Mouse (Mus musculus) MEL (cell line): ENCODE measurements around the gene Oxsr1. TPM values are rescaled to one million over a fixed set of nuclear protein-coding genes. Genes with fewer than 3 reads are reported as not detected.
"Not testable (repeated sequence)": the region's sequence is repeated elsewhere in the genome, so short reads cannot be mapped to it uniquely, and the experiment has no call there.

Experiments
- DNase-seq: peaks from one replicate; pipeline ENCODE4 v3.0.0; 2011; ENCODE audit warnings: low read depth, low spot score
- H3K27ac ChIP-seq: 2 replicates; pipeline ENCODE4 v1.5.1; 2012; ENCODE audit warnings: low read depth, mild to moderate bottlenecking, control low read depth, low read length, moderate library complexity; ENCODE audit not compliant: control insufficient read depth
- H3K27me3 ChIP-seq, 2 experiments: fragments of 150-350 bp in 1 of 2; sonication (generic) in 1 of 2; 2 replicates each; pipeline ENCODE4 v1.6.1; 2012; ENCODE audit warnings: low read length in 2 of 2, mild to moderate bottlenecking in 2 of 2, improper control_type of control experiment in 1 of 2, moderate library complexity in 1 of 2; ENCODE audit not compliant: insufficient read depth in 2 of 2, control insufficient read depth in 1 of 2
- H3K36me3 ChIP-seq, 2 experiments: 2 replicates each; pipeline ENCODE4 v1.6.1; 2012 to 2014; ENCODE audit warnings: low read length in 2 of 2, improper control_type of control experiment in 1 of 2, inconsistent platforms in 1 of 2, mild to moderate bottlenecking in 1 of 2; ENCODE audit not compliant: insufficient read depth in 2 of 2, control insufficient read depth in 1 of 2
- H3K4me1 ChIP-seq, 2 experiments: fragments of 150-350 bp in 1 of 2; sonication (generic) in 1 of 2; 2 replicates each; pipeline ENCODE4 v1.6.1; 2012; ENCODE audit warnings: low read length in 2 of 2, improper control_type of control experiment in 1 of 2, mild to moderate bottlenecking in 1 of 2; ENCODE audit not compliant: insufficient read depth in 2 of 2, control insufficient read depth in 1 of 2
- H3K4me3 ChIP-seq, 2 experiments: fragments of 150-350 bp in 1 of 2; sonication (generic) in 1 of 2; 2 replicates each; pipeline ENCODE4 v1.5.1; 2012; ENCODE audit warnings: low read depth in 2 of 2, low read length in 2 of 2, mild to moderate bottlenecking in 2 of 2, moderate library complexity in 2 of 2, control low read depth in 1 of 2, improper control_type of control experiment in 1 of 2; ENCODE audit not compliant: control insufficient read depth in 1 of 2, insufficient read depth in 1 of 2
- H3K79me2 ChIP-seq: 2 replicates; pipeline ENCODE4 v1.6.1; 2012; ENCODE audit warnings: mild to moderate bottlenecking, low read length, moderate library complexity; ENCODE audit not compliant: control insufficient read depth, poor library complexity, insufficient read depth
- H3K9ac ChIP-seq: 2 replicates; pipeline ENCODE4 v1.6.1; 2012; ENCODE audit warnings: low read depth, mild to moderate bottlenecking, control low read depth, low read length, moderate library complexity; ENCODE audit not compliant: control insufficient read depth, poor library complexity, severe bottlenecking
- H3K9me3 ChIP-seq: fragments of 150-350 bp; sonication (generic); replicated peaks from 2 replicates; pipeline ENCODE4 v1.6.1; 2012; ENCODE audit warnings: mild to moderate bottlenecking, low read length, improper control_type of control experiment, moderate library complexity; ENCODE audit not compliant: insufficient read depth
- CTCF ChIP-seq, 3 experiments: IDR thresholded peaks in 2 of 3; conservative IDR thresholded peaks in 1 of 3; 2 replicates each; pipeline ENCODE4 v1.5.1; 2011 to 2012; ENCODE audit warnings: low read length in 3 of 3, low read depth in 2 of 3, mild to moderate bottlenecking in 2 of 3, improper control_type of control experiment in 1 of 3, inconsistent platforms in 1 of 3, mixed read lengths in 1 of 3, moderate library complexity in 1 of 3; ENCODE audit not compliant: control insufficient read depth in 1 of 3, insufficient read depth in 1 of 3, poor library complexity in 1 of 3, severe bottlenecking in 1 of 3
- E2F4 ChIP-seq: IDR thresholded peaks from 2 replicates; pipeline ENCODE4 v1.6.1; 2011; ENCODE audit warnings: low read depth, low read length, improper control_type of control experiment, borderline replicate concordance
- GATA1 ChIP-seq: IDR thresholded peaks from 2 replicates; pipeline ENCODE4 v1.6.1; 2011; ENCODE audit warnings: low read depth, low read length, improper control_type of control experiment
- MXI1 ChIP-seq: IDR thresholded peaks from 2 replicates; pipeline ENCODE4 v1.6.1; 2011; ENCODE audit warnings: mild to moderate bottlenecking, low read depth, low read length, improper control_type of control experiment
- MYB ChIP-seq: IDR thresholded peaks from 2 replicates; pipeline ENCODE4 v1.6.1; 2011; ENCODE audit warnings: mild to moderate bottlenecking, low read depth, low read length, improper control_type of control experiment
- NRF1 ChIP-seq: IDR thresholded peaks from 2 replicates; pipeline ENCODE4 v1.6.1; 2014; ENCODE audit warnings: low read depth, mild to moderate bottlenecking, inconsistent platforms, low read length, improper control_type of control experiment, moderate library complexity; ENCODE audit not compliant: poor library complexity, insufficient read depth, severe bottlenecking
- RCOR1 ChIP-seq: IDR thresholded peaks from 2 replicates; pipeline ENCODE4 v1.6.1; 2012; ENCODE audit warnings: low read depth, mild to moderate bottlenecking, inconsistent platforms, low read length, improper control_type of control experiment
- SIN3A ChIP-seq: IDR thresholded peaks from 2 replicates; pipeline ENCODE4 v1.6.1; 2012; ENCODE audit warnings: low read length, improper control_type of control experiment, inconsistent platforms
- USF1 ChIP-seq: IDR thresholded peaks from 2 replicates; pipeline ENCODE4 v1.6.1; 2014; ENCODE audit warnings: low read depth, mild to moderate bottlenecking, inconsistent platforms, low read length, improper control_type of control experiment, moderate library complexity
- USF2 ChIP-seq, 2 experiments: IDR thresholded peaks; 2 replicates each; pipeline ENCODE4 v1.6.1; 2011 to 2012; ENCODE audit warnings: improper control_type of control experiment in 2 of 2, low read length in 2 of 2, borderline replicate concordance in 1 of 2, inconsistent platforms in 1 of 2, low read depth in 1 of 2, mild to moderate bottlenecking in 1 of 2; ENCODE audit not compliant: insufficient read depth in 1 of 2
- polyA plus RNA-seq, 2 experiments: library from polyadenylated mRNA; stranded (reverse) in 1 of 2; unstranded in 1 of 2; fragments of >175 nt in 1 of 2; fragments of >200 nt in 1 of 2; gene quantifications; 2 replicates each; pipeline versions ENCODE4 v1.2.1 to v1.2.4; 2012; ENCODE audit warnings: low replicate concordance in 2 of 2, low read depth in 1 of 2; ENCODE audit not compliant: insufficient read length in 2 of 2, insufficient read depth in 1 of 2, missing spikeins in 1 of 2
- total RNA-seq: library from RNA; depleted of rRNA; stranded (reverse); fragments of 300-350 nt; gene quantifications from 2 replicates; pipeline ENCODE4 v1.2.3, GENCODE M21; 2012

Gene Oxsr1
- total and polyA plus RNA-seq, 3 experiments, result 25.6 to 304 (median 37.6) TPM

- not testable (repeated sequence) for H3K9me3 ChIP-seq, H3K27me3 ChIP-seq, H3K79me2 ChIP-seq, DNase-seq, H3K9ac ChIP-seq, H3K36me3 ChIP-seq, H3K4me1 ChIP-seq, H3K27ac ChIP-seq, H3K4me3 ChIP-seq
- TF ChIP-seq CTCF (IDR thresholded peaks at IDR 0.05 in 2 of 3, conservative IDR thresholded peaks at IDR 0.05 in 1 of 3; ENCODE audit: control insufficient read depth in 1 of 3, insufficient read depth in 1 of 3, low read depth in 2 of 3, low read length in 3 of 3, poor library complexity in 1 of 3, severe bottlenecking in 1 of 3), result peak in 1 of 3 experiments; percentile 19; a peak in 2 of 6 replicates
- TF ChIP-seq, all 39 proteins: peak for 1; not testable (repeated sequence) for 38
These were observed 48.5 kb upstream of the Oxsr1 start for GRCm38 (mm10) chr9:119370770-119371169.

GRCm38 (mm10) chr9:119368367-119368766 is 46.1 kb upstream of the Oxsr1 start:
- H3K27me3 ChIP-seq, result no peaks in the 10 kb centered on the region
- no peak for DNase-seq
- H3K4me1 ChIP-seq, result peaks cover 6 to 17% of the 10 kb centered on the region in 2 experiments
- no peak overlapping the region for H3K9ac ChIP-seq
- H3K79me2 ChIP-seq, result no peaks in the 10 kb centered on the region
- H3K27ac ChIP-seq, result no peak overlapping the region
- H3K9me3 ChIP-seq, result no peaks in the 10 kb centered on the region
- TF ChIP-seq USF1 (peak; percentile 73), E2F4 (no peak), USF2 (IDR thresholded peaks at IDR 0.05; ENCODE audit: borderline replicate concordance in 1 of 2, insufficient read depth in 1 of 2, low read depth in 1 of 2, low read length in 2 of 2) (0 out of 4 replicates have a peak, but pooled peaks of 1 of the 2 experiments have one; percentile 31), GATA1 (no peak), MXI1 (no peak)
- H3K36me3 ChIP-seq, result peaks cover 0 to 8% of the 10 kb centered on the region in 2 experiments; a peak in 3 of 4 replicates
- H3K4me3 ChIP-seq, result no peak overlapping the region

- Histone ChIP-seq H3K79me2 (no peaks in the 10 kb centered on the region), H3K9ac (no peak within 1 kb of the TSS; the same call in 1 of the 2 replicates), H3K4me3 (no peak within 1 kb of the TSS), H3K27ac (peak within 1 kb of the TSS; percentile 37), H3K4me1 (peaks cover 6 to 17% of the 10 kb centered on the region in 2 experiments), H3K36me3 (peaks cover 0 to 8% of the 10 kb centered on the region in 2 experiments; a peak in 3 of 4 replicates), H3K27me3 (no peaks in the 10 kb centered on the region), H3K9me3 (no peaks in the 10 kb centered on the region)
- TF ChIP-seq RCOR1 (no peak), SIN3A (no peak), NRF1 (peak; percentile 54; the same call in 1 of the 2 replicates), MXI1 (no peak), MYB (no peak)
- peak; percentile 85 for DNase-seq
These were observed 43.1 kb upstream of the Oxsr1 start, which contains the start of gene Slc22a14 for GRCm38 (mm10) chr9:119365284-119365683. Slc22a14 (minus strand) TSS chr9:119365553.
